Mouse (Mus musculus) heart, postnatal 14 days (tissue): ENCODE data around the gene Npepps. TPM values are rescaled to one million over a fixed set of nuclear protein-coding genes. Genes with fewer than 3 reads are reported as not detected.
"Not testable (repeated sequence)": the region's sequence is repeated elsewhere in the genome, so short reads cannot be mapped to it uniquely, and the experiment has no call there.

Source experiments
- DNase-seq, 2 experiments: peaks; one replicate each; pipeline ENCODE4 v3.0.0; 2021 to 2022
- intact Hi-C: fragments of 180-260 bp; cut with DNase I; formaldehyde crosslinking; loops from one replicate; pipeline ENCODE4 v1.15.1; 2025
- total RNA-seq, 2 experiments: library from RNA; stranded (reverse); gene quantifications; 2 replicates each; pipeline ENCODE4 v1.2.3; 2021

Npepps gene
- total RNA-seq, 2 experiments from 2014 or later: 65.4 to 70.8 TPM

DNA sequence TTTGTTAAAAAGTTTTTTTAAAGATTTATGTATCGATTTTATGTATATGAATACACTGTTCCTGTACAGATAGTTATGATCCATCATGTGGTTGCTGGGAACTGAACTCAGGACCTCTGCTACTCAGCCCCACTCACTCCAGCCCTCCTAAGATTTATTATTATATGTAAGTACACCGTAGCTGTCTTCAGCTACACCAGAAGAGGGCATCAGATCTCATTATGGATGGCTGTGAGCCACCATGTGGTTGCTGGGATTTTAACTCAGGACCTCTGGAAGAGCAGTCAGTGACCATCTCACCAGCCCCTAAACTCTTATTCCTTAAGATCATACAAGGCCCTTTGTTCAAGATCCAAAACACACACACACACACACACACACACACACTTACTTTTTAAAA, 10.4 kb downstream of the Npepps start:
- DNase-seq, intact Hi-C loops: not testable (repeated sequence)

DNA sequence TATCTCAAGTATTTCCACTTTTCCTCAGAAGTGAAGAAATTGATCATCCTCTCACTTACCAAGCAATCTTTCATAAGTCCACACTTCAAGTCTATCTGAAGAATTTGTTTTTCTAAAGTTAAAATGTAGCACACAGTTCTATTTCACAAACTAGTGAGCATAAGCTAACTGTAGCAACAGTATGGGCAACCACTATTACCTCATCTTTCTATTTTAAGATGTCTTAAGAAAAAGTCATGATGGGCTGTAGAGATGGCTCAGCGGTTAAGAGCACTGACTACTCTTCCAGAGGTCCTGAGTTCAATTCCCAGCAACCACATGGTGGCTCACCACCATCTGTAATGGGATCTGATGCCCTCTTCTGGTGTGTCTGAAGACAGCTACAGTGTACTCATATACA, 13.9 kb downstream of the Npepps start:
- DNase-seq: not testable (repeated sequence)
- intact Hi-C loops: loop anchor here (10.0 kb wide), 1 partner anchor 48 kb away; the partner anchor contains the start of gene Mrpl45

DNA sequence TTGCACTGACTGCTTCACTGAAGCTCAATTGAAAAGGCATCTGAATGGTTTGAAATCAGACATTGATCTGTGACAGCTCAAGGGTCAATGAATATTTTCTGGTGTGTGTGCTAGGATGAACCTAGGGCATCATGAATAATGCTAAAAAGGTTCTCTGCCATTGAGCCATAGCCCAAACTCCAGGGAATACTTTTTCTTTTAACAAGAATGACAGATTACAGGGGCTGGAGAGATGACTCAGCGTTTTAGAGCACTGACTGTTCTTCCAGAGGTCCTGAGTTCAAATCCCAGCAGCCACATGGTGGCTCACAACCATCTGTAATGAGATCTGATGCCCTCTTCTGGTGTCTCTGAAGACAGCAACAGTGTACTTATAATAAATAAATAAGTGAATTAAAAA, 30.8 kb downstream of the Npepps start:
- DNase-seq, intact Hi-C loops: not testable (repeated sequence)

DNA sequence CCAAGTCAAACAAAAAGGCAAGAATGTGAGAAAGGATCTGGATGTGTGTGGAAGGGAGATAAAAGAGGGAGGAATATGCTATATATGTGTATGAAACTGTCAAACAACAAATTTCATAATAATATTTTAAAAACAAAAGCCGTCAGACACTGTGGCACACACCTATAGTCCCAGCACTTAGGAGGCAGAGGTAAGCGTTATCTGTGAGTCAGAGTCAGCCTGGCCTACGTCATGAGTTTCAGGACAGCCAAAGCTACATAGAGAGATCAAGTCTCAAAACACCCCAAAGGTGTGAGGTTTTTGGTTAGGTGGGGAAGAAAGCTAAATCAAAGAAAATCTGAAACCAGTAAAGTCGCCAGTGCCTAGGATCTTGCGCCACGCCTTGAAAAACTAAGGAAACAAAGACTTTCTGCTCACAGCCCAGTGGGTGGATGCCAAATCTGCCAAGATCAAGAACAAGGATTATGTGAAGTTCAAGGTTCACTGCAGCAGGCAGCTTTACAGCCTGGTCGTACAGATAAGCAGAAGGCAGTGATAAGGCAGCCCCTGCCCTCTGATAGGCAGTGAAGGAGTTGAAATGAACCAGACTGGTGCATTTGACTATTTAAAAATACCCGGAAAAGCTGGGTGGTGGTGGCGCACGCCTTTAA, 33.8 kb downstream of the Npepps start:
- intact Hi-C loops: no loop called here
- DNase-seq: no peak

DNA sequence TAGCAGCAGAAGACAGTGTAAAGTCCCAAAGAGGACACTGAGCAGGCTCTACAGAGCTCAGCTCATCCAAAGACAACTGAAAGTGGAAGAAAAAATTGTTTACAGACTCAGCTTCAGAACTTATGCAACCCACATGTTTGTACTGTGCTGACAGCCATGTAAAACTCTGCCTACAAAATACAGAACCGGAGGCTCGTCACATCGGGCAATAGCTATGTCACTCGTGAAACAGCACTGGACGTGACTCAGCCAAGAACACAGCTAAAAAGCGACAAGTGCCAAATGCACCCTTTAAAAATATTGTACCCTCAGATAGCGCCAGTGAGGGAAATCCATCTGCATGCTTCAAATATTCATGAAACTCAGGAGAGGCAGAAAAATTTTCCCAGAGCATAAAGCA, 39.1 kb downstream of the Npepps start:
- intact Hi-C loops: no loop called here
- no peak for DNase-seq

DNA sequence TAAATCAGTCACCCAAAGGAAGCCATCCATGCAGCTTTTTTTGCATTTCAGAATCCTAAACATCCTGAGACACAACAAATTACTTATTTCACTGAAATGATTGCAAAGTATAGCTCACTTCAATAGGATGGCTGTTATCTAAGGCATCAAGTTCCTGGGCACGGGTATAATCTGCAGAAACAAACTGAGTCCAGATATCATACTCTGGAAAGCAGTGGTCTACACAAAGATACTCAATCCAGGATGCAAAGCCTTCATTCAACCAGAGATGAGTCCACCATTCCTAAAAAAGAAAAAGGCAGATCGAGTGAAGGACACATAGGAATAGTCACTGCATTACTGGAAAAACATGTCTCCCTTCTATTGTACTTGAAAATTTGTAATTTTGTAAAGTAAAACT, 42.5 kb downstream of the Npepps start:
- no peak for DNase-seq
- intact Hi-C loops: no loop called here

DNA sequence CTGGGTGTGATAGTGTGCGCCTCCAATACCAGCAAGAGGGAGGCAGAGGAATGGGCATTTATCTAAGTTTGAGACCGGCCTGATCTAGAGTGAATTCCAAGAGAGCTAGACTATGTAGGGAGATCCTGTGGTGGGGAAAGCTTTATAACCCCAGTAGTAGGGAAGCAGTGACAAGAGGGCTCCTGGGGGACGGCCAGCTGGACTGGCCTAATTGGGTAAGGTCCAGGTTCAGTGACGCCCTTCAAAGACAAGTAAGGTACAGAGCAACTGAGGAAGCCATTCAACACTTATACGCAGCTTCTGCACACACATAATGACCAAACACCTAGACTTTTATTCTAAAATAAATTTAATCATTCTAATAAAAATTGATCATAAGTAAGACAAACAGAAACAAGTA, 48.0 kb downstream of the Npepps start:
- intact Hi-C loops: no loop called here
- peak; percentile 38 to 45 for DNase-seq

DNA sequence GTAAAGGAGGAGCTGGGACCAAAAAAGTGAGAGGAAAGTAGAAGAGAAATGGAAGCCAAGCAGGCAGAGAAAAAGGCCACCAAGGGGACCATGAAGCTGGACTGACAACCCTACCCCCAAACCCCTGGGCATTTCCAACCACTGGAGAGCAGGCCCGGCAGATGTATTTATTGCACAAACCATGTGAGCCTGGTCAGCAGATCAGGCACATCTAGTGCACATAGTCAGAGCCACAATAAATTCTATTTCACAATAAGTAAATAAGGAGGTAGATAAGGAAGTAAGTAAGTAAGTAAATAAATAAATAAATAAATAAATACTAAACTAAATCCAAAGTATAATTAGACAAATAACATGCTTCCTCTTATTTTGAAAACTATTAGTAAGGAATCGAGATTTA, 51.0 kb downstream of the Npepps start:
- DNase-seq: no peak
- intact Hi-C loops: no loop called here

DNA sequence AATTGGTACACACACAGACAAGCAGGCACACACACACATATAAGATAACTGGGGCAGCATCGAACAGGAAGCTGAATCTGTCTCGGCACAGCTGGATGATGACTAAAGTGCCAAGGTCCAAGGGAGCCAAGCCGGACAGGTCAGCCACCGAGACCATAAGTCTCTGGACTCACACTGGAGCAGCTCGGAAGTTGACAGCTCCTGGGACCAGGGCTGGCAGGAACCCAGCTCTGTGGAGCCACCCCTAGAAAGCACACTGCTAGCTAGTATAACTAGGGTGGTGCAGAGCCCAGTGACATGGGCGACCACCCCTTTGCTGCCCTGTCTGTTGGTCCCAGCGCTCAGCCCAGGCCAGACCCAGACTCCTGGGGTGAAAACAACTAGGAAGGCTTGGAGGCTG, 51.5 kb downstream of the Npepps start:
- intact Hi-C loops: no loop called here
- DNase-seq: no peak

DNA sequence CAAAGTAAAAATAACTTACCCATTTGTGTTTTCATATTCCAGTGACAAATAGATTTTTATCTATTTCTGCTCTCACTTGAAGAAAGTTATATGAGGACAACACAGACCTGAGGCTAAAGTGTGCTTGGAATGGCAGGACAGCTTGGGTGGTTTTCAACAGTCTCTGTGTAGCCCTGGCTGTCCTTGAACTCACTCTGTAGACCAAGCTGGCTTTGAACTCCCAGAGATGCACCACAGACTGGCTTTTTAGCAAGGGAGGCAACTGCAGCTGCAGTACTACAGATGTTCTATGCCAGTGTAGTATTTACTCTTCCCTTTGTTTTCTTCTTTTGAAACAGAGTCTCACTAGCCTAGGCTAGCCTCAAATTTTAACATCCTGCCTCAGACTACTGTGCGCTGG, 54.3 kb downstream of the Npepps start:
- DNase-seq: no peak
- intact Hi-C loops: no loop called here

DNA sequence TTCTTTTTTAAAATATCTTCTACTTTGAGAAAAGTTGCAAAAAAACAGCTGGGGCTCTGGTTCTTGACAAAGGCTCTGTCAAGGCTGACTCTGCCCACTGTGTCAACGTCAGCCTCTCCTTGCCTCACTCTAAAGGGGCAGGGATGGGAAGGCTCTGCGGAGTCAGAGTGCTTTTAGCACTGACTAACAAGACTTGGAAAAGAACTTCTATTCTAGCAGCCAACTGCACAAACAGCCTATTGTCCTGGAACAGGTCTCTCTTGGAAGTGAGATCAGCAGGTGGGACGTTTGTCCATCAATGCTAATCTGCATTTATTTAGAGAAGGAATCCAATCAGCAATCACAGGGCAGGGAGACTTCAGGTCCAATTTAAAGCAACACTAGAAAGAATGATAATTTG, 57.0 kb downstream of the Npepps start:
- DNase-seq: no peak
- intact Hi-C loops: no loop called here

DNA sequence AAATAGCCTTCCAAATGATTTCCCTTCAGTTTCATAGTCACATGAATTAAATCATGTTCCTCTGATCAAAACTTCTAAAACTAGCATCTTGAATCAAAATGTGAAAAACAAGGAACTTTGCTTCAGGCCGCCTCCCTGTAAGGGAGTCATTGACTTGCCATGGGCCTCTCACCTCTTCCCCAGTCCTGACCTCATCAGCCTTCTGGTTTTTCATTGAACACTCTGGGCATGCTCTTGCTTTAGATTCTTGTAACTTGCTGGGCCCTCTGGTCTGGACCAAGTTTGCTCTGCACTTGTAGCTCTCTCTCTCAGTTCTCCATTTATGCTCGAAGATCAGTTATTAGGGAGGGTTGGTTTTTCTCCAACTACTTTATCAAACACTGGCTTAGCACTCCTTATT, 58.8 kb downstream of the Npepps start:
- no peak for DNase-seq

DNA sequence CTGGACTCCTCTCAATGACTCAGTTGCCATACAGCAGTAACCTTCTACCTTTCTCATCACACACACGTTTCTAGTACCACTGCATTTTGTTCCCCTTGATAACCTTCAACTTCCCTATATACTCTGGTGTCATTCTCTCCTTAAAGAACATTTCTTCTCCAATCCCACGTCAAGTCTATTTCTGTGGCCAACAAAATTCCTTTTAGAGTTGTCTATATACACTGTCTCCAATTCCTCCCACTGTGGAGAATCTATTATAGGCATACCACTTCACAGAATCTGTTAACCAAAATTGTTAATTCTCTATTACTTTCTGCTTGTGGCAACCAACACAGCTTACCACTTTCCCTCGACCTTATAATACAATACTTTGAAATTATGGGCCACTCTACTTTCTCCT, 60.2 kb downstream of the Npepps start:
- no peak for DNase-seq
- intact Hi-C loops: no loop called here

More for the DNA sequence above, 58.8 kb downstream of the Npepps start:
- intact Hi-C loops: no loop called here

DNA sequence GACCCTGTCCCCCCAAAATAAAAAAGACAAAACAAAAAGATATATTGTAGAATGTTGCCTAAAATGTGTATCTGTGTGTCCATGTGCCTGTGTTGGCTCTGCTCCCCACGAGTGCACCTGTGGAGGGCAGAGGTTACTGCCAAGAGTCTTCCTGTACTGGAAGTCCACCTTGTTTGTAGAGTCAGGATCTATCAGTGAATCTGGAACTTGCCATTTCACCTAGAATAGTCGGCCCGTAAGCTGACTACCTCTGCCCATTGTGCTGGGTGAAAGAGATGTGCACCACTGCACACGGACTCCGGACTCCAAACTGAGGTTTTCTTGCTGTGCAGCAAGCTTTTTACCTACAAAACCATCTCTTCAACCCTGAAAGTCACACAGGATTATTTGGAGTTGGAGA, 66.0 kb downstream of the Npepps start:
- no peak for DNase-seq
- intact Hi-C loops: no loop called here

DNA sequence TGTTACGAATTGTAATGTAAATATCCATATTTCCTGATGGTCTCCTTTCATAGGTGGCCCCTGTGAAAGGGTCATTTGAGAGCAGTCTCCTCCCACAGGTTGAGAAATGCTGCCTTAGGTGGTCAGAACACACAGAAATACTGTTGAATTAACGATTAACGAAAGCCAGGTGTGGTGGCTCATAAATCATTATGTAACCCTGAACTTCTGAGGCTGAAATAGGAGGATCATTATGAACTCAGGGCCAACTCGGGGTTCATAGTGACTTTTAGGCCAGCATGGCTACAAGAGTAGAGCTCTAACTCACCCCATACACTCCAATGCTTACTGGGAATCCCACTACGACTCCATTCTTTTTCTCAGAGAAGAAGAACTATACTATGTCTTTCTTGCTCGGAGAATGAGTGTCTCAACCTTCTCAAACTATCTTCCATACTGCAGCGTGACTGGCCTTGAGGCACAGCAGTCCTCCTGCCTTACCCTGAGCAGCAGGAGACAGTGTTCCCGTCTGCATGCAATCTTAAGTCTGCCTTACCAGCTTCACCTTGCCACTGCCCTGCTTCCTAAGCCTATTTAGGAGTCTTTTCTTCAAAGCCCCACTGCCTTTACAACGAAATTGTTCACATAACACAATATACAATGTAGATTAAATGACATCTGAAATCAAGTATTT, 69.6 kb downstream of the Npepps start:
- intact Hi-C loops: no loop called here
- no peak for DNase-seq

DNA sequence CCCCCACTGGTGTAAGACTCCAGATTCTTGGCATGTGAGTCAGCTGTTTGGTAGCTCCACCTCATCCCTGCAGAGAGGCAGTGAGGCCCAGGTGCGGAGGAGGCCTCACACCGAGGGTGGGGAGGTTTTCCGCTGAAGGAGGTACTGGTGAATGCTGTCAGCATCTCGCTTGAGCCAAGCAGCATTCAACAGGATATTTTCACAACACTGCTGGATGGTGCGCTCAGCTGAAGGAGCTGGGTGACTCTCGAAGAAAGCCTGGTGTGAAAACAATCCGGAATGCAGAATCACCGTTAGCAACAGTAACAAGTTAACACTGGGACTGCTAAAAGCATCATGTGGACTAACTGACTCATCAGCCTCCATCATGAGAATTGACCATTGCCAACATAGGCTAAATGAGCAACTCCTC, 73.4 kb downstream of the Npepps start:
- DNase-seq: no peak
- intact Hi-C loops: no loop called here

DNA sequence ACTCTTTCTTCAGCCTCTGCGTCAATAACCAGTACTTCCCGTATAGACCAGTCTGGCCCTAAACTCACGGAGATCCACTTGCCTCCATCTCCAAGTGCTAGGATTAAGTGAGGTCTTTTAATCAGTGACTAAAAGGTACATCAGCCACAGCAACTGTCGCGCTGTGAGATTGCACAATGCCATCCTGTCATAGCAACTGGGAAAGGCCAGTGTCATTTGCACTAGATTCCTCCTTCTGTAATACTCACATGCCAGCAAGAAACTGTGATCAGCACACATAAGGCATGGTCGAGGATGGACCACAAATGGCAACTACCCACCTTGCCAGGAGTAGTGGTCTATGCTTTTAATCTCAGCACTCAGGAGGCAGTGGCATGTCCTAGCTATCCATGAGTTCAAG, 80.9 kb downstream of the Npepps start:
- no peak for DNase-seq
- intact Hi-C loops: loop anchor here (5.0 kb wide), 2 partner anchors 113 to 128 kb away; no protein-coding TSS in a partner anchor

DNA sequence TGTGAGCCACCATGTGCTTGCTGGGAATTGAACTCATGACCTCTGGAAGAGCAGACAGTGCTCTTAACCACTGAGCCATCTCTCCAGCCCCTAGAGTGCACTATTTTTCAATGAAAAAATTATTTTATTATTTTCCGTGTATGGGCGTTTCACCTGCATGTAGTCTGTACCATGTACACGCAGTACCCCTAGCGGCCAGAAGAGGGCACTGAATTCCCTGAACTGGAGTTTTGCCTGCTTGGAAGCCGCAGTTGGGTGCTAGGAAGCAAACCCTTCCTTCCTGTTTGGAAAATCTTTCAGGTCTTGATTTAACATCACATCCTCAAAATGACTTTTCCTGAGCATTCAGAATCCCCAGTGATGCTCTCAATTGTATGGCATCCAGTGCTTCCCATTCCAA, 81.8 kb downstream of the Npepps start:
- peak; percentile 31 to 61 for DNase-seq
- intact Hi-C loops: loop anchor here (5.0 kb wide), 2 partner anchors 114 to 129 kb away; no protein-coding TSS in a partner anchor

DNA sequence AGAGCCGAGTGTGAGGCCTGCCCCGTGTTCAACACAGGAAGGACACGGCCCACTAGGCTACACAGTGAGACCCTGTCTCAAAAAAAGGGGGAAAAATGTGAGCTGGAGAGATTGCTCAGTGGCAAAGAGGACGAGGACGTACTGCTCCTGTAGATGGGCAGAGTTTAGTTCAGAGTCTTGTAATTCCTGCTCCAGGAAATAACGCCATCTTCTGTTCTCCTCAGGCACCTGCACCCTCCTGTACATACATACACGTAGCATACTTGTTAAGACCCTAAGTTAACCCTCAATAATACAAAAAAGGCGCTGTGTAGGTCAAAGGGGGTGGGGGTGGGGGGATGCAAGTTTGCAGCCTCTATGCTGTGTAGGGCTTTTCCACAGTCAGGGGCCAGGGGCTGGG, 83.4 kb downstream of the Npepps start:
- no peak for DNase-seq
- intact Hi-C loops: loop anchor here (5.0 kb wide), 2 partner anchors 115 to 130 kb away; no protein-coding TSS in a partner anchor

DNA sequence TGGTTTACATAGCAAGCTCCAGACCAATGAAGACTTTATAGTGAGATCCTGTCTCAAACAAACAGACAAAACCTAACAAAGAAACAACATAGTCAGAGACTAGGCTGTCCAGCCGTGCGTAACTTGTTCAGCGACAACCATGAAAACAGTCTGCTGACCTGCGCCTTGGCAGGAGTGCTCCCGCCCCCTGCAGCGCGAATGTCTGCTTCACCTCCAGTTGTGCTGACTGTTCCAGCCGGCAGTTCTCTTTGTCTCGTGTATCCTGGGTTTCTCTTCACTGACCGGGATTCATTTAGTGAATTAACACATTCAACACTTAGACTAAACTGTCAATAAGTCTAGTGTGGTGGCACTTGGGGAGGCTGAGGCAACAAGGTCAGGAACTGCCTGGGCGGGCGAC, 83.9 kb downstream of the Npepps start:
- intact Hi-C loops: loop anchor here (5.0 kb wide), 2 partner anchors 116 to 131 kb away; no protein-coding TSS in a partner anchor
- DNase-seq: no peak

DNA sequence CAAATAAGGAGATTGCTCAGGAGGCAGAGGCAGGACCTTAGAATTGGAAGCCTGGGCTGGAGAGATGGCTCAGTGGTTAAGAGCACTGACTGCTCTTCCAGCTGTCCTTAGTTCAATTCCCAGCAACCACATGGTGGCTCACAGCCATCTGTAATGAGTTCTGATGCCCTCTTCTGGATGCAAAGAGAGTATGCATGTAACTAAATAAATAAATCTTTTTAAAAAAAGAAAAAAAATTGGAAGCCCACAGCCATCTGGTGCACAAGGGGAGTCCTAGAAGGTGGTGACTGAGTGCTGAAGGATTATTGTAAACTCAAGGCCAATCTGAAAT, 87.9 kb downstream of the Npepps start:
- intact Hi-C loops: no loop called here

DNA sequence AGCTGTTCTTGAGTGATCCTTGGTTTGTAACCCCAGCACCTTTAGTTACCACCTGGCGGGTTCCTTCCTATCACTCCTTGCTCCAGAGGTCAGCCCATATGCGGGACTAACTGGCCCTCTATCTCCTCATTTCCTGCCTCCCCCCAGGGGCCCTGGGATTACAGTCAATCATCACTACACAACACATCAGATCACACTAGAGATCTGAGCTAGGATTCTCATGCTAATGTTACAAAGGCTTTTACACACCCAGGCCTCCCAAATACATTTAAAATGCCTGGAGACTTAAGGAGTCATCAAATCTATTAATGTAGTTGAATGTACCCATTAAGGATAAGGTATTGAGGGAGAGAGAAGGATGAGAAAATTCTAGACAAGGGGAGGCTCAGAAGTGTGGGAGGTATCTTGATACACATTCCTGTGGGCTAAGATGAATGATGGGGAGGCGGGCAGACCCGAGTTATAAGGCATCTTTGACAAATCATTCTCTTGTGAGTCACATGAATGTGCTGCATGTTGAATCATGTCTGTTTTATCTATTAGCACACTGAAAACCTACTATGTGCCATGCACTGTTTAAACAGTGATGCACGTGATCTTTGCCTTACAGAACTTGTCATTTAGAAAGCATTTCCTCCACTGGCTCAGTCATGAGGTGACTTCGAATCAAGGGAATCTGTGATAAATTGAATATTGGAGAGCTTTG, 88.4 kb downstream of the Npepps start:
- no peak for DNase-seq
- intact Hi-C loops: no loop called here

More for the DNA sequence above, 87.9 kb downstream of the Npepps start:
- no peak for DNase-seq
